Mouse (Mus musculus): ENCODE measurements at regions not wholly inside any gene's neighbourhood (a gene's known extent, or its start where the extent isn't known, plus 50 kb on each side); places are given as distances from the start of the nearest gene placed in this dataset.

DNA sequence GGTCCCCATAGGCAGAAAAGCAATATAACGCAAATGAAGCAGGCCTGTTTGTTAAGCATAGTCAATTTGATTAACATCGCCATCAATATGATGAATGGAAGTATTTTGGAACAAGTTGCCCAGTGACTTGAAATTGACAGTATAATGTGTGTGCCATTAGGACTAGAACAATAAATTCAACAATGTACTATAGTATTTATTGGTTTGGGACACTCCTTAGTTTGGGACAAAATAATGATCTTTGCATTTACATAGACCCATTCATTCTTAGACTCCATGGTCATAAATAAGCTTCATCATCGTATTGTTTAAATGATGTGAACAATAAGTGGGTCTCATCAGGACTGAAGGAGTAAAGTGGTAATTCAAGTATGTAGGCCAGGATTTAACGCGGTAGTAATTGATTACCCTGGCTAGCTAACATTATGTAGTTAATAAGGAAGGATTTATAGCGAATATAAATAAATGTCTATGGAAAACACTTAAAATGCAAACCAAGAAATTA lies 2933.6 kb upstream of the 5930422O12Rik start:
- no peak for DNase-seq

DNA sequence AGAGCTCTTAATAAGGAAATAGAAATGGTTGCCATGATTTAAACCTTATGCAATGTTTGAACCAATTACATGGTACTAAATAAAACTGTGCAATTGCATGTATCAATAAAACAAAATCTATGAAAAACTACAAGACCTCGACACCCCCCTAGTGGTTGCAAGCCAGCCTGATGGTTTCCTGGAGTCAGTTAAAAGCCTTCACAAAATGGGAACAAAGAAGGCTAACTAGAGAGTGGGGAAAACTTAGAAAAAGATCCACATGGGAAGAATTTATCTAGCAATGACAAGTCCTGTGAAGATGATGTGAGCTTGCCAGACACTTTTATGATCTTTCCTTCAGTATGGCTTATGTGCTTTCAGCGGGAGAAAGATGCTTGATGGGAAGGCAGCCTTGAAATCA lies 2926.3 kb upstream of the 5930422O12Rik start:
- peak in 1 of 2 experiments; percentile 2 for DNase-seq

DNA sequence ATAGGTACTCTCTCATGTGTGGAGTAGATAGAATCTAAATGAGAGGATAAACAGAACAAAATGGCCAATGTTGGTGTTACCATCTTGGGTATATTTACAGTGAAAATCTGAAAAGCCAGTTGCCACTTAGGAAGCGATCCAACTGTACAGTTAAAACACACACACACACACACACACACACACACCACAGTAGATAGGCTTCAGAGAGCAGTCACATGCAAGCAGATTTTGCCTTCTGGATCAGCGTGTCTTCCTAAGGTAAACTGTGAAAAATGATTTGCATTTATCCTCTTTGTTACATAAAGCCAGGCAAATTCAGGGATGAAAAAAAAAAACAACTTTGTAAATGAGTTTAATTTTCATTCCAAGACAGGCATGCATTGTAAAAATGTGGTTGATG lies 2917.2 kb upstream of the 5930422O12Rik start:
- no peak for DNase-seq

DNA sequence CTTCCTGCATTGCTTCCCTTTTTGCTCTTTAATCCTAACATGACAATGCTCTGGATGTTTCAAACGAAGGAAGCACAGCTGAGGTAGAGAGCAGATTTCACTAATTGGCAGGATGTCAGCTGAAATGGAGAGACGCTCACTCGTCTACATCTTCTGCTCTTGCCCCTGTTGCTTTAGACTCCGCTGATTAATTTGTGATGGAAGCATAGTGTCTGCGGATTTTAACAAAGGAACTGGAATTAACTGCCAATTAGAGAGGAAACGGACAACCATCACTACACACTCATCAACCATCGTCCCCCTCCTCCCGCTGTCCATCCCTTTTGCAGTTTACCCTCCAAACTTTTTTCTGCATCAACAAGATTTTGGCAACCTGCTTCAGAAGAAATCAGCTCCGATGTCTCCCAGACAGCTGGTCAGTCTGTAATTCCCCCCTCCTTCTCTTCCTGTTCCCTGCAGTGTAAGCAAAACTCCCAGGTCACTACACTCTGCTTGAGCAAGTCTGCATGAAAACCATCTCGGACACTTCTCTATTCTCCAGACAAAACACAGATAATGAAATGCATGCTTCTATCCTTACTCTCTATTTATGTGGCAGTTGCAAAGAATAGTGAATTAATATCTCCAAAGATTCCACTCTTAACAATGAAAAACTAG lies 2905.6 kb upstream of the 5930422O12Rik start:
- no peak for DNase-seq

- DNase-seq, result no peak
Measured at GRCm38 (mm10) chr8:30532862-30533500, 2895.5 kb upstream of the 5930422O12Rik start.

DNA sequence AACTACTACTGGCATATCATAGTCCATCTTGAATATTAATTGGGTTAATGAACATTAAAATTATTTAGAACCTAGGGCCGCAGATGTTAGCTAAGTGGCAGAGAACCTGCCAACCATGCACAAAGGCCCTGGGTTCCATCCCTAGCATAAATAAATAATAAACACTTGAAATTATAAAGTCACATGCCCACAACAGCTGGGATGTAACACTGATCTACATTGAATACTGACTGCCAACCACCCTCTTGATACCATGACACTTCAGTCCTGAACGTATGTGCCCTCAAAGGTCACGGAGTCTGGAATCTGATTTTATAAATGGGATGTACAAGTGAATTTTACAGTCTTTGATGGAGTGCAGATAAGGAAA lies 2895.0 kb upstream of the 5930422O12Rik start:
- no peak for DNase-seq

GRCm38 (mm10) chr8:30535450-30535849 lies 2893.1 kb upstream of the 5930422O12Rik start:
- no peak for DNase-seq

DNA sequence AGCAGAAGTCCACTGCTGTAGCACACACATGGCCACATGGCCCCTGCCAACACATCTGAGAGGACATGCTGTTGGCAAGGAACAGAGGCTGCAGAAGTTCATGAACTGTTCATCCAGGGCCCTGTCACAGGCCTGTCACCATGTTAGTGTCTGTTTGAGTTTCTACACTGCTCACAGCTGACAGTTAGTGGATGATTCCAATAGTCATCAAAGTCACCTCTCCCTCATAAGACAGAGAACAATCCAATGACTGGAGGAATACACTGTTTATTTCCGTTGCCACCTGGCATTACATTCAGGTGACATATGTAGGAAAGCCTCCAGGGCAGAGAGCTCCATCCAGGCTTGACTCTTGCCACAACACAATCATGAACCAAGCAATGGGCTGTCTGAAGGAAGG lies 2886.3 kb upstream of the 5930422O12Rik start:
- no peak for DNase-seq

DNA sequence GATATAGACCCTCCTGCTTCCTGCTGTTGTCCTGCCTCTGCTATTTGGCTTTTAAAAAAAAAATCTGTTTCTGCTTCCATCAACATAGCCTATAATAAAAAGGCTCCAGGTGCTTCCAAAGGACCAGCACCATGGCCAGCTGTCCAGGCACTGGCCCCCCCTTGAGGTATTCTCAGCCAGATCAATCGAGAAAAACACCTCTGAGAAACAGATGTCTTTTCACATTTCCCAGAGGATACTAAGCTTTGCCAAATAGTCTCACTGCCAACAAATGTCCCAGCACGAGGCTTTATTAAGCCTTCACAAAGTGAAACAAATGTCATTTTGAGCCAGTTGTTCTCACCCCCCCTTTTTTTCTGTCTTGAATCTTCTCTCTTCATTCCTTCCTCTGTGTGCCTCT lies 2880.7 kb upstream of the 5930422O12Rik start:
- no peak for DNase-seq

DNA sequence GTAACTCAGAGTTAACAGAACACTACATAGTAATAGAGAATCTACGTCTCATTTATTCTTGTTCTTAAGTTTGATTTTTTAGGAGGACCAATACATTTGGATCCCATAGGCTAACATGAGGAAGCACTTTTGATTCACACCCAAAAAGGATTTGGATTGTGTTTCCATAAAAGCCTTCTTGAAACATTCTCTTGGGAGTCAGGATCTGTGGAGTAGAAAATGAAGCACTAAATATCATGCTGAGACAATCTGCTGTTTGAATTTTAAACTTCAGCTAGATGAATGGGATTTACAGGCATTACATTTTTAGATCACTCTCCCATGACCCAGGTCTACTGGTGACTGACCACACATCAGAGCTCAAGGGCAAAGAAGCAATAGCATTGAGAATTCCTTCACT lies 2877.5 kb upstream of the 5930422O12Rik start:
- no peak for DNase-seq

DNA sequence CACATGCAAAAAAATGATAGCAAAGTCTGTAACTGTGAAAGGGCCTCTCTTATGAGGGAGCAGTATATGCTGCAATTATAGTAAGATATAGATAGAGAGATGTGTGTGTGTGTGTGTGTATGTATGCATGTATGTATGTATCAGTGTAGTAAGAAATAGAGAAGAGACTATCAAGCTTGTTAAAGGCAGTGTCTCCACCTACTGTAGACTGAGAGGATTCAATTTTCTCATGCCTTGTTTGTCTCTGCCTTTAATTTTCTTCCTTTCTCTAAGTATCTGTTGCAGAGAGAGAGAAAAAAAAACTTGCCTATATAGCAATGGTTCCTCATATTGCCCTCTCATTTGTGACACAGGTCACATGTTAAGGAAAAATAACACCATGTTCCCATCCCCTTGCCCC lies 2871.1 kb upstream of the 5930422O12Rik start:
- no peak for DNase-seq

- DNase-seq, result no peak
Measured at GRCm38 (mm10) chr8:30561323-30562207, 2866.9 kb upstream of the 5930422O12Rik start.

DNA sequence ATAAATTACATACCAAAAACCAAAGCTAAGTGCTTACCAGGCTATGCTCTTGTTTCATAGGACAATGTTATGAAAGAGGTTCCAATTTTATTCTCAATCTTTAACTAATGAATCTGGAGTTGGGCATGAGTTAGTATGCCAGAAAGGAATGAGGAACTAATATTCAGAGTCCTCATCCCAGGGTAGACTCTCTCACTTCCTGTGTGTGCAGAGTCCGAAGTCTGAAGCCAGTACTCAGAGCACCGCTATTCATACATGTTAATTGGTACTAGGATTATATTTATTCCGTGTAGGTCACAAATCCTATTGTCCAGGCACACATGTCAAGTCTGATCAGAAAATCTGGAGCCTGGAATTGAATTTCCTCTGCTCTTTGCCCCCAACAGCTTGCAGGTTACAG lies 2858.7 kb upstream of the 5930422O12Rik start:
- DNase-seq, result no peak

GRCm38 (mm10) chr8:30570547-30570946 lies 2858.0 kb upstream of the 5930422O12Rik start:
- DNase-seq, result no peak

- no peak for DNase-seq
Measured at GRCm38 (mm10) chr8:30587508-30587907, 2841.0 kb upstream of the 5930422O12Rik start.

DNA sequence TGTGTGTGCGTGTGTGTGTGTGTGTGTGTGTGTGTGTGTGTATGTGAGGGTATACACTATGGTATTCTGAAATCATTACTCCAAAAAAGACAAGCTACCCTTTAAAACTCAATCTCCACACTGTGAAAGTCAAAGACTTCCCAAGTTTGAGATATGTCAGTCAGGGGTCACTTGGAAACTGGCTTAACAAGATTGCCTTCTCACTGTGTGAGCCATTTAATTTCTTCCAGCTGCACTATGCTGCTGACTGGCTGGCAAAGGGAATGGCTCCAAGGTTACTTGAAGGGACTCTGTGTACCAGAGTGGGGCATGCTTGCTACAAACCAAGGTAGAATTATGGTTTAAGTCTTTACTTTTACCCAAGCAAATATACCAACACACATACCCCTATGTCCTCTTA lies 2826.1 kb upstream of the 5930422O12Rik start:
- DNase-seq, result no peak

DNA sequence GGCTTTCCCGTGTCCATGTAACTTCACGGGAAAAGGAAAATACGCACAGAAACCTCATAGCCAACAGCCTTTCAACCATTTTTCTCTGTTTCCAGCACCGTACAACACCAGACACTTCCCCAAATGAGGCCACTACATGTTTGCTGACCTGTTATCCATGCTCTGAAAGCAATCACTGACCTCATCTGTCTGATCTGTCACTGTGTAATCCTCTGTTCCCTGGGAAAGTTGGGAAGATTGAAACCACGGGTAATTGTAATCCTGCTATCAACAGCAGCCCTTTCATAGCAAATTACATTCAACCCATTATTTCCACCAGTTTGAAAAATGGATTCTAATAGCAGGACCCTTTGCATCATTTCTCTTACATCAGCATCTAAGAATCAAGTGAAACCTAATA lies 2798.2 kb upstream of the 5930422O12Rik start:
- DNase-seq, result no peak

GRCm38 (mm10) chr8:30636791-30637190 lies 2791.7 kb upstream of the 5930422O12Rik start:
- no peak for DNase-seq

DNA sequence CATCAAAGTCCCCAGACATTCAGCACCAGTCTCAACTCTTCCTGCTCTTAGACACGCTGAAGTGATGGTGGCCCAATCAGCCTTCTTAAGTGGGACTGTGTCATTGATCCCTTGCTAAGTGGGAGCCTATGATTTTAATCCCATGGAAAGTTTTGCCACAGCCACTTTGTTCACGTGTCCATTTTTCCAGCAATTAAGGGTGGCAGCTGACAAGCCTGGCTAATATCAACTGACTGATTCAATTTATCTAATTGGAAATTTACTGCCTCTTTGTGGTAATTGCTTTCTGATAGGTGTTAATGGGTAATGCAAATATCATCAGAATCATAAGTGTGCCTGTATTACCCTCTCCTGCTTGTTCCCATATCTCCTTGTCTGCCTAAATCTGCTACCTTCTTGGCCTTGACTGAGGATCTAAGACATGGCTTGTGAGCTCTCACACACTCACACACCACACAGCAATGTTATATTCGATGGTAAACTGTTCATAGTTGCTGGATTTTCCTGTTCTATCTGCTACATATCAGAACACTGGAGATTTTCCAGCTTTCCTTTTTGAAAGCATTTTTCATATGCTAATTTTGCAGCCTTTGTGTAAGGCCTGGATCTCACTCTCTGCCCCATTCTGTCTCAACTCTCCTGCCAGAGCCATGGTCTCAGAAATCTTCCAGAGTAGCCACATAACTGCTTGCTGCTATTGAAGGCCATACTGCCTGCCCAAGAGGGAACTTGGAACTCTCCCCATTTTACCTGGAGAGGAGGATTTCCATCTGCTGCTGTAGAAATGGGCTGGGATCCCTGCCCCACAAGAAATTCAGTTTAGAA lies 2785.4 kb upstream of the 5930422O12Rik start:
- DNase-seq, result no peak

DNA sequence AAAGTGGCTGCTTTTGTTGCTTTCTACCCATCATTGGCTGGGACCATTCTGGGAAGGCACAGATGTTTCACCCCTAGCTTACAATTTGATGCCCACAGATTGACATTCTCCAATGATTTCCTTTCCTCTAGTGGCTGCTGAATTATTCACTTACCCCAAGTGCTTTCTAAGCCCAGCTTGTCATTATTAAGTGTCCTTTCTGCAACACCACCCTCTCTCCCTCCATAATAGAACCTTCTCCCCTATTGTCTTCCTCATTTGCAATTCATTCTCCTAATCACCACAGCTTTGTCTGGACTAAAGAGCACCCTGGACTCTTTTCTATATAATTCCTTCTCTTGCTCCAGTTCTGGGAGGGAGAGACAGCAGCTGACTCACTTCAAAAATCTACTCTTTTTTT lies 2780.0 kb upstream of the 5930422O12Rik start:
- DNase-seq, result no peak

- DNase-seq, result no peak
Measured at GRCm38 (mm10) chr8:30655749-30656241, 2772.7 kb upstream of the 5930422O12Rik start.

DNA sequence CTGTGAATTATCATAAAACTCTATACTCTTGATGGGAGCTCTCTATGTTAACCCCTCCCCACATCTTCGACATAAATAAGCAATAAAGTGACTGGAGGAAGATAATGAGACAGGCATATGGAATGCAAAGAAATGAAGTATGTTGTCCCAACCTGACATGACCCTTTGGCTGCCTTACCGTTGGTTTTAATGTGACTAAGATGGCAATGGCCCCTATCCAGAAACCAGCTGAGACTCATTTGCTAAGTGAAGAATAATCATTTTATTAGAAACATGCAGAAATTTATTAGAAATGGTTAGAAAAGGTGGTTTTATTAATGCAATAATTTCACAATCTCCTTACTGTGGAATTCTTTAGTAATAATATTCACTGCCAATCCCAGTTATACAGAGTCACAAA lies 2767.2 kb upstream of the 5930422O12Rik start:
- DNase-seq, result no peak

- DNase-seq, result no peak
Measured at GRCm38 (mm10) chr8:30669451-30669850, 2759.1 kb upstream of the 5930422O12Rik start.

Measured in kidney, postnatal 36 days (tissue).